Mouse (Mus musculus): Measurements from ENCODE around the gene Zfp629. TPM values are rescaled to one million over a fixed set of nuclear protein-coding genes. Genes with fewer than 3 reads are reported as not detected.
"Not testable (repeated sequence)": the region's sequence is repeated elsewhere in the genome, so short reads cannot be mapped to it uniquely, and the experiment has no call there.

Gene Zfp629
- polyA plus RNA-seq, 1 experiment from 2014 or later, result 17.2 TPM

- H3K9me3 ChIP-seq (ENCODE audit: control insufficient read depth, low read depth, low read length), result no peaks in the 10 kb centered on the region
- no peaks in the 10 kb centered on the region for H3K36me3 ChIP-seq (ENCODE audit: control insufficient read depth, insufficient read depth, low read length)
- no peak overlapping the region for H3K9ac ChIP-seq (replicated peaks; ENCODE audit: low read depth, low read length)
- H3K27me3 ChIP-seq (ENCODE audit: control insufficient read depth, insufficient read depth, low read length), result no peaks in the 10 kb centered on the region
- H3K27ac ChIP-seq (ENCODE audit: low read length), result no peak overlapping the region
- no peaks in the 10 kb centered on the region for H3K4me1 ChIP-seq (ENCODE audit: control insufficient read depth, insufficient read depth, low read length)
- no peak overlapping the region for H3K4me2 ChIP-seq (replicated peaks; ENCODE audit: low read depth, low read length)
- no peak overlapping the region for H3K4me3 ChIP-seq (ENCODE audit: low read depth, low read length)
- peak; percentile 63; the same call in 1 of the 2 replicates for ATAC-seq (ENCODE audit: insufficient number of reproducible peaks, insufficient read depth, low FRiP score, low read depth)
- 83% methylated on average over 4 of the region's 4 CpGs for WGBS
These were observed 10.9 kb upstream of the Zfp629 start for GRCm38 (mm10) chr7:127626471-127626870.

GRCm38 (mm10) chr7:127626039-127626438 is 10.4 kb upstream of the Zfp629 start:
- Histone ChIP-seq H3K4me3 (ENCODE audit: low read depth, low read length) (no peak overlapping the region), H3K27me3 (ENCODE audit: control insufficient read depth, insufficient read depth, low read length) (no peaks in the 10 kb centered on the region), H3K9ac (replicated peaks; ENCODE audit: low read depth, low read length) (no peak overlapping the region), H3K27ac (ENCODE audit: low read length) (no peak overlapping the region), H3K9me3 (ENCODE audit: control insufficient read depth, low read depth, low read length) (no peaks in the 10 kb centered on the region), H3K4me2 (replicated peaks; ENCODE audit: low read depth, low read length) (no peak overlapping the region), H3K4me1 (ENCODE audit: control insufficient read depth, insufficient read depth, low read length) (no peaks in the 10 kb centered on the region), H3K36me3 (ENCODE audit: control insufficient read depth, insufficient read depth, low read length) (no peaks in the 10 kb centered on the region)
- ATAC-seq (ENCODE audit: insufficient number of reproducible peaks, insufficient read depth, low FRiP score, low read depth), result no peak
- WGBS, result 95% methylated on average over 7 of the region's 7 CpGs

- H3K36me3 ChIP-seq (ENCODE audit: control insufficient read depth, insufficient read depth, low read length); H3K4me2 ChIP-seq (replicated peaks; ENCODE audit: low read depth, low read length); H3K27me3 ChIP-seq (ENCODE audit: control insufficient read depth, insufficient read depth, low read length); H3K9ac ChIP-seq (replicated peaks; ENCODE audit: low read depth, low read length); H3K4me3 ChIP-seq (ENCODE audit: low read depth, low read length); H3K4me1 ChIP-seq (ENCODE audit: control insufficient read depth, insufficient read depth, low read length); ATAC-seq (ENCODE audit: insufficient number of reproducible peaks, insufficient read depth, low FRiP score, low read depth); H3K27ac ChIP-seq (ENCODE audit: low read length); H3K9me3 ChIP-seq (ENCODE audit: control insufficient read depth, low read depth, low read length): not testable (repeated sequence)
- 91% methylated on average over 6 of the region's 8 CpGs for WGBS
These were observed 2.8 kb upstream of the Zfp629 start for GRCm38 (mm10) chr7:127618402-127618801.

DNA sequence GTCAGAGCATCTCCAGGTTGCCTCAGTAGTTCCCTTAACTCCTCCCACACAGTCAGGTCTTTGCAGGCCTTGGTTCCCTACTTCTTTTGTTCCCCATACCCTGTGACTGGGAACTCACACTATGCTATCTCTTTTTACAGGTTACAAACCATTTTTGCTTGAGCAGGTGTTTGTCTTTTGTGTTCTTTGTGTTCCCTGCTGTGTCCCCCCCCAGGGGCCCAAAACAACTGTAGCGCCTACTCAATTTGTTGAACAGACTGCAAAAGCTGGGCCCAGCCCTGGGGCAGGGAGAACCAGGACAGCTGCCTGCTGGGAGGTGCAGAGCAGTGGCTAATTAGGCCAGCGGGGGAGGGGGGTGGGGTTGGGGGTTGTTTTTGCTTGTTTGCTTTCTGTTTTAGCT is 2.4 kb upstream of the Zfp629 start:
- no peak for ATAC-seq (ENCODE audit: insufficient number of reproducible peaks, insufficient read depth, low FRiP score, low read depth)
- no peak overlapping the region for H3K4me3 ChIP-seq (ENCODE audit: low read depth, low read length)
- WGBS, result 69% methylated on average over 2 of the region's 2 CpGs
- no peaks in the 10 kb centered on the region for H3K9me3 ChIP-seq (ENCODE audit: control insufficient read depth, low read depth, low read length)
- H3K36me3 ChIP-seq (ENCODE audit: control insufficient read depth, insufficient read depth, low read length), result no peaks in the 10 kb centered on the region
- H3K27ac ChIP-seq (ENCODE audit: low read length), result no peak overlapping the region
- H3K9ac ChIP-seq (replicated peaks; ENCODE audit: low read depth, low read length), result no peak overlapping the region
- H3K4me2 ChIP-seq (replicated peaks; ENCODE audit: low read depth, low read length), result no peak overlapping the region
- no peaks in the 10 kb centered on the region for H3K27me3 ChIP-seq (ENCODE audit: control insufficient read depth, insufficient read depth, low read length)
- peaks cover 6% of the 10 kb centered on the region for H3K4me1 ChIP-seq (ENCODE audit: control insufficient read depth, insufficient read depth, low read length)

- H3K4me2 ChIP-seq (replicated peaks; ENCODE audit: low read depth, low read length), result no peak overlapping the region
- no peak for ATAC-seq (ENCODE audit: insufficient number of reproducible peaks, insufficient read depth, low FRiP score, low read depth)
- no peak overlapping the region for H3K9ac ChIP-seq (replicated peaks; ENCODE audit: low read depth, low read length)
- WGBS, result 55% methylated on average over 1 of the region's 1 CpGs
- peaks cover 7% of the 10 kb centered on the region for H3K36me3 ChIP-seq (ENCODE audit: control insufficient read depth, insufficient read depth, low read length)
- H3K4me1 ChIP-seq (ENCODE audit: control insufficient read depth, insufficient read depth, low read length), result peaks cover 6% of the 10 kb centered on the region
- no peak overlapping the region for H3K4me3 ChIP-seq (ENCODE audit: low read depth, low read length)
- no peak overlapping the region for H3K27ac ChIP-seq (ENCODE audit: low read length)
- H3K27me3 ChIP-seq (ENCODE audit: control insufficient read depth, insufficient read depth, low read length), result no peaks in the 10 kb centered on the region
- no peaks in the 10 kb centered on the region for H3K9me3 ChIP-seq (ENCODE audit: control insufficient read depth, low read depth, low read length)
These were observed 1.3 kb upstream of the Zfp629 start for GRCm38 (mm10) chr7:127616881-127617280.

GRCm38 (mm10) chr7:127616336-127616735 is 739 bp upstream of the Zfp629 start:
- H3K9ac ChIP-seq (replicated peaks; ENCODE audit: low read depth, low read length), result no peak overlapping the region
- no peak for ATAC-seq (ENCODE audit: insufficient number of reproducible peaks, insufficient read depth, low FRiP score, low read depth)
- no peak overlapping the region for H3K27ac ChIP-seq (ENCODE audit: low read length)
- peaks cover 6% of the 10 kb centered on the region for H3K4me1 ChIP-seq (ENCODE audit: control insufficient read depth, insufficient read depth, low read length)
- H3K9me3 ChIP-seq (ENCODE audit: control insufficient read depth, low read depth, low read length), result no peaks in the 10 kb centered on the region
- H3K27me3 ChIP-seq (ENCODE audit: control insufficient read depth, insufficient read depth, low read length), result no peaks in the 10 kb centered on the region
- 70% methylated on average over 1 of the region's 1 CpGs for WGBS
- H3K4me2 ChIP-seq (replicated peaks; ENCODE audit: low read depth, low read length), result peak overlapping the region; percentile 61; the same call in 1 of the 2 replicates
- H3K4me3 ChIP-seq (ENCODE audit: low read depth, low read length), result no peak overlapping the region
- H3K36me3 ChIP-seq (ENCODE audit: control insufficient read depth, insufficient read depth, low read length), result peaks cover 13% of the 10 kb centered on the region

GRCm38 (mm10) chr7:127614511-127614890 is 1.1 kb downstream of the Zfp629 start:
- H3K4me2 ChIP-seq (replicated peaks; ENCODE audit: low read depth, low read length), result peak overlapping the region; percentile 61

GRCm38 (mm10) chr7:127614091-127614490 is 1.5 kb downstream of the Zfp629 start:
- peak overlapping the region; percentile 75; the same call in 1 of the 2 replicates for H3K27ac ChIP-seq (ENCODE audit: low read length)
- no peak for ATAC-seq (ENCODE audit: insufficient number of reproducible peaks, insufficient read depth, low FRiP score, low read depth)
- peaks cover 34% of the 10 kb centered on the region for H3K36me3 ChIP-seq (ENCODE audit: control insufficient read depth, insufficient read depth, low read length)
- H3K9me3 ChIP-seq (ENCODE audit: control insufficient read depth, low read depth, low read length), result no peaks in the 10 kb centered on the region
- H3K4me2 ChIP-seq (replicated peaks; ENCODE audit: low read depth, low read length), result peak overlapping the region; percentile 61
- no peaks in the 10 kb centered on the region for H3K27me3 ChIP-seq (ENCODE audit: control insufficient read depth, insufficient read depth, low read length)
- H3K9ac ChIP-seq (replicated peaks; ENCODE audit: low read depth, low read length), result peak overlapping the region; percentile 92
- H3K4me3 ChIP-seq (ENCODE audit: low read depth, low read length), result peak overlapping the region; percentile 92
- 16% methylated on average over 8 of the region's 8 CpGs for WGBS
- peaks cover 6% of the 10 kb centered on the region for H3K4me1 ChIP-seq (ENCODE audit: control insufficient read depth, insufficient read depth, low read length)

More at GRCm38 (mm10) chr7:127614511-127614890, 1.1 kb downstream of the Zfp629 start:
- Histone ChIP-seq H3K27me3 (ENCODE audit: control insufficient read depth, insufficient read depth, low read length) (no peaks in the 10 kb centered on the region), H3K4me1 (ENCODE audit: control insufficient read depth, insufficient read depth, low read length) (peaks cover 6% of the 10 kb centered on the region), H3K27ac (ENCODE audit: low read length) (peak overlapping the region; percentile 75), H3K9ac (replicated peaks; ENCODE audit: low read depth, low read length) (peak overlapping the region; percentile 92), H3K4me3 (ENCODE audit: low read depth, low read length) (peak overlapping the region; percentile 92), H3K9me3 (ENCODE audit: control insufficient read depth, low read depth, low read length) (no peaks in the 10 kb centered on the region), H3K36me3 (ENCODE audit: control insufficient read depth, insufficient read depth, low read length) (peaks cover 30% of the 10 kb centered on the region)
- peak; percentile 39 for ATAC-seq (ENCODE audit: insufficient number of reproducible peaks, insufficient read depth, low FRiP score, low read depth)
- under 1% methylated on average over 44 of the region's 44 CpGs for WGBS

DNA sequence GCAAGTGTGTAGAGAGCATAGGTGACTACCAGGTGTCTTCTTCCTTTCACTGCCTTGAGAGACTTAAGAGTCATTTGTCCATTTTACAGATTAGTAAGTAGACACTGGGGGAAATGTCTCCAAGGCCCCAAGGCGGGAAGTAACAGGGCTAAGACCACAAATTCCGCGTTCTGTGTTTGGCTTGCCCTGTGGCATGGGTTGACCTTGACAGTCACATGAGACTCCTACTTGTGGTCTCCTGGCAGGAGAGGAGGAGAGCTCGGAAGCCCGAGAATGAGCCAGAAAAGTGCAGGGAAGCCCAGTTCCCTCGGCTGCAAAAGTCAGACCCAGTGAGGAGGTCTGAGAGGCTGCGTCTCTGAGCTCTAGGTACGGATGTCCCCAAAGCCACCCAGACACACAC is 2.1 kb downstream of the Zfp629 start:
- no peaks in the 10 kb centered on the region for H3K27me3 ChIP-seq (ENCODE audit: control insufficient read depth, insufficient read depth, low read length)
- peaks cover 6% of the 10 kb centered on the region for H3K4me1 ChIP-seq (ENCODE audit: control insufficient read depth, insufficient read depth, low read length)
- H3K4me2 ChIP-seq (replicated peaks; ENCODE audit: low read depth, low read length), result no peak overlapping the region
- no peak overlapping the region for H3K27ac ChIP-seq (ENCODE audit: low read length)
- H3K9ac ChIP-seq (replicated peaks; ENCODE audit: low read depth, low read length), result peak overlapping the region; percentile 92; the same call in 1 of the 2 replicates
- WGBS, result 85% methylated on average over 8 of the region's 8 CpGs
- peaks cover 40% of the 10 kb centered on the region for H3K36me3 ChIP-seq (ENCODE audit: control insufficient read depth, insufficient read depth, low read length)
- no peak for ATAC-seq (ENCODE audit: insufficient number of reproducible peaks, insufficient read depth, low FRiP score, low read depth)
- H3K9me3 ChIP-seq (ENCODE audit: control insufficient read depth, low read depth, low read length), result no peaks in the 10 kb centered on the region
- H3K4me3 ChIP-seq (ENCODE audit: low read depth, low read length), result 0 out of 2 replicates have a peak overlapping the region, but pooled peaks have one; percentile 92

Data from stomach, embryonic 14.5 days (tissue).